Mouse (Mus musculus) brain, embryonic 14.5 days (tissue): ENCODE measurements around the gene Sorcs2.

Experiments used
- CTCF ChIP-seq: fragments of 200-500 bp; IDR thresholded peaks from 2 replicates; pipeline ENCODE4 v1.5.1; 2012; ENCODE audit warnings: inconsistent platforms, mild to moderate bottlenecking, moderate library complexity, borderline replicate concordance; ENCODE audit not compliant: insufficient read depth, insufficient read length; ENCODE audit errors: extremely low read depth
- POLR2A ChIP-seq: fragments of 200-500 bp; IDR thresholded peaks from 2 replicates; pipeline ENCODE4 v1.6.1; 2012; ENCODE audit warnings: mild to moderate bottlenecking, inconsistent platforms, borderline replicate concordance; ENCODE audit not compliant: poor library complexity, insufficient read depth, insufficient read length, severe bottlenecking; ENCODE audit errors: extremely low read depth

GRCm38 (mm10) chr5:36090036-36090435 is 307.9 kb downstream of the Sorcs2 start:
- TF ChIP-seq CTCF (no peak), POLR2A (no peak)
